Mouse (Mus musculus) ES-E14 (cell line): ENCODE measurements around the gene Sh3gl2.

Experiments used
- CHD2 ChIP-seq: IDR thresholded peaks from 2 replicates; pipeline ENCODE4 v1.6.1; 2014; ENCODE audit warnings: mild to moderate bottlenecking, low read depth, low read length, inconsistent platforms
- HCFC1 ChIP-seq: IDR thresholded peaks from 2 replicates; pipeline ENCODE4 v1.6.1; 2012; ENCODE audit warnings: low read length, inconsistent platforms, borderline replicate concordance; ENCODE audit not compliant: insufficient read depth
- MAFK ChIP-seq: IDR thresholded peaks from 2 replicates; pipeline ENCODE4 v1.6.1; 2014; ENCODE audit warnings: mild to moderate bottlenecking, low read depth, low read length, inconsistent platforms; ENCODE audit not compliant: insufficient read depth
- ZC3H11A ChIP-seq: IDR thresholded peaks from 2 replicates; pipeline ENCODE4 v1.6.1; 2012; ENCODE audit warnings: low read depth, mild to moderate bottlenecking, inconsistent platforms, low read length, borderline replicate concordance
- ZNF384 ChIP-seq: IDR thresholded peaks from 2 replicates; pipeline ENCODE4 v1.6.1; 2012; ENCODE audit warnings: low read depth, low read length, inconsistent platforms

GRCm38 (mm10) chr4:85618746-85619145, 413.8 kb downstream of the Sh3gl2 start:
- TF ChIP-seq MAFK (no peak), CHD2 (no peak), HCFC1 (no peak), ZC3H11A (no peak), ZNF384 (no peak)
